Mouse (Mus musculus) liver, embryonic 12.5 days (tissue): Measurements from ENCODE around the gene Vmn1r91. TPM values are rescaled to one million over a fixed set of nuclear protein-coding genes. Genes with fewer than 3 reads are reported as not detected.
"Not testable (repeated sequence)": the region's sequence is repeated elsewhere in the genome, so short reads cannot be mapped to it uniquely, and the experiment has no call there.

ENCODE experiments used
- ATAC-seq: fragments of 200-750 bp; cut with Nextera tagmentation; 2 replicates; pipeline ENCODE4 v1.8.0; 2017; ENCODE audit warnings: moderate number of reproducible peaks, mild to moderate bottlenecking, moderate library complexity
- H3K27ac ChIP-seq: fragments of 300-500 bp; sonication (generic); 2 replicates; pipeline ENCODE4 v1.5.1; 2016; ENCODE audit warnings: mild to moderate bottlenecking
- H3K27me3 ChIP-seq: fragments of 300-500 bp; sonication (generic); replicated peaks from 2 replicates; pipeline ENCODE4 v1.6.1; 2016; ENCODE audit warnings: mild to moderate bottlenecking, moderate library complexity
- H3K36me3 ChIP-seq: fragments of 300-500 bp; sonication (generic); 2 replicates; pipeline ENCODE4 v1.6.1; 2016; ENCODE audit warnings: mild to moderate bottlenecking, moderate library complexity
- H3K4me1 ChIP-seq: fragments of 300-500 bp; sonication (generic); 2 replicates; pipeline ENCODE4 v1.6.1; 2016
- H3K4me2 ChIP-seq: fragments of 300-500 bp; sonication (generic); 2 replicates; pipeline ENCODE4 v1.6.1; 2016; ENCODE audit warnings: mild to moderate bottlenecking, moderate library complexity
- H3K4me3 ChIP-seq: fragments of 300-500 bp; sonication (generic); 2 replicates; pipeline ENCODE4 v1.5.1; 2016; ENCODE audit warnings: mild to moderate bottlenecking, moderate library complexity
- H3K9ac ChIP-seq: fragments of 300-500 bp; sonication (generic); 2 replicates; pipeline ENCODE4 v1.6.1; 2016; ENCODE audit warnings: mild to moderate bottlenecking, moderate library complexity
- H3K9me3 ChIP-seq: fragments of 300-500 bp; sonication (generic); replicated peaks from 2 replicates; pipeline ENCODE4 v1.6.1; 2016; ENCODE audit warnings: mild to moderate bottlenecking, moderate library complexity
- WGBS: fragments of 180-500 bp; shearing (Covaris S2); methylation state at CpG from one replicate; pipeline ENCODE4 v1.1.7; 2016; ENCODE audit not compliant: insufficient replicate concordance; 5-methylcytosine and 5-hydroxymethylcytosine counted together
- polyA plus RNA-seq: library from polyadenylated mRNA; unstranded; fragments of >200 nt; fragmentation: Nextera tagmentation; extraction: Ambion mirVana; gene quantifications from 2 replicates; pipeline ENCODE4 v1.2.1, GENCODE M21; 2016

The Vmn1r91 gene
- polyA plus RNA-seq, result not detected in 2 replicates

DNA sequence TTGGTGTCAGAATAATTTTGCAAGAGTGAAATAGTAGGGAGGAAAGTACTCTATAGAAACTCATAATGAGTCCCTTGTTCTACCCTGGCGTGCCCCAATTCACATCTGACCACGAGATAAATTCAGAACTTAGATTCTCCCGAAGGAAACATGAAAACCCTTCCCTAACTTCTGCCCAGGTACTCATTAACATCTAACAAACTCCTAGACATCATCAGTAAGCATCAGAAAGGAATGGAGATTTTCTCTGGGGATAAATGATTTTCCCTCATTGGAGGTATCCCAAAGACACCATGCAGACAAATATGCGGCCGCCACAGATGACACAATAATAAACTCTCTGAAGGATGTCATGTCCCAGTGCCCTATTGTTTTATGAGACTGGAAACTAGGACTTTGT, at the start of gene Vmn1r91:
Gene Vmn1r91 (plus strand): TSS at position 301 of the 400 bp plus-strand sequence.
- not testable (repeated sequence) for ATAC-seq, H3K27ac ChIP-seq, H3K9ac ChIP-seq, H3K27me3 ChIP-seq, H3K4me2 ChIP-seq, H3K4me1 ChIP-seq, H3K36me3 ChIP-seq, H3K9me3 ChIP-seq, H3K4me3 ChIP-seq
- 60% methylated on average over 5 of the region's 5 CpGs for WGBS

DNA sequence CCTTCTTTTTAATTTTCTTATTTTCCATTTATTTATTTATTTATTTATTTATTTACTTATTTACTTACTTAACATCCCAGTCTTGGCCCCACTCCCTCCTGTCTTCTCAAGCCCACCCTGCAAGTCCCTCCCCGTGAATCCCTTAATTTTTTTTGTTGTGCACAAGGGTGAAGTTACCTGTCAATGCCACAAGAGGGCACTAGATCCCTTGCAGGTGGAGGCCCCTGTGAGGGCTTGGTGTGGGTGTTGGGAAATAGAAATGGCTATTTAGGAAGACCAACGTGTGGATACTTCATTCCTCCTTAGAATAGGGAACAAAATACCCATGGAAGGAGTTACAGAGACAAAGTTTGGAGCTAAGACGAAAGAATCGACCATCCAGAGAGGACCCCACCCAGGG, 35.4 kb upstream of the Vmn1r91 start:
- not testable (repeated sequence) for H3K9me3 ChIP-seq, H3K4me3 ChIP-seq, ATAC-seq, H3K27ac ChIP-seq, H3K4me1 ChIP-seq, H3K9ac ChIP-seq, H3K4me2 ChIP-seq, H3K27me3 ChIP-seq, H3K36me3 ChIP-seq
- 50% methylated on average over 4 of the region's 4 CpGs for WGBS

DNA sequence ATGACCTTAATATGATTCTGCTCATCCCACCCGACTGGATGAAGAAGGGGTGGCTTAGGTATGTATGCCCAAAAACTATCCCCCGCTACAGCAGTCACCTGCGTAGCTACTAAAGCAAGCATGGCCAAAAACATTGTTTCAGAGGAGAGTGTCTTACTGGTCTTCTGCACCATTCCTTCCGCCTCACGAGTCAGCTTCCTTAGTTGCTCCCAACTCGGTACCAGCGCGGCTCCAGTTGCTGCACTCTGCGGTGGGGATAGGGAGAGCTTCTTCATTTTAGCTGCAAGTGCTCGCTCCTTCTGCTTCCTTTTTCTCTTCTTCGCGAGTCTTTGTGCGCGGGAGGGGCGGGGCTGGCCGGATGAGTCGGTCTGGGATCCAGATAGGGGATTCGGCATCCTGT, 21.4 kb upstream of the Vmn1r91 start:
- WGBS, result 51% methylated on average over 18 of the region's 18 CpGs
- not testable (repeated sequence) for H3K9ac ChIP-seq, H3K4me3 ChIP-seq, H3K4me2 ChIP-seq, H3K4me1 ChIP-seq, H3K36me3 ChIP-seq, ATAC-seq, H3K9me3 ChIP-seq, H3K27me3 ChIP-seq, H3K27ac ChIP-seq

DNA sequence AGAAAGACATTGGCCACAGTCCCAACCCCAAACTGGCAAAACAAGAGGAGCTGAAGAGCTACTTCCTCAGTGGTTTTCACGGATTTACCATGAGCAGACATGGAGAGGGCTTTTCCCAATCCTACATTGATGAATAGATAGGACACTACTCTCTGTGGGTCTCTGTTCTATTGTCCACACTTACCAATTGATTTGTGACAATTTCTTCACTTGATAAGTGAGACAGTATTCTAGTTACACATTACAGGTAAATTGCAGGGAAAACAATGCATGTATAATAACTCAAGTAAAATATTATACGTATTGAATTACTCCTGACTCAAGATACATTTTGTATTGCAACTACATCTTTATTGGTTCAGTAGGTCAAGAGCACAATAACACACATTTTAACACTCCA, 23.0 kb downstream of the Vmn1r91 start, which contains the start of gene Gm16442:
Gene Gm16442 (minus strand): TSS at position 101 of the 400 bp plus-strand sequence.
- not testable (repeated sequence) for H3K9ac ChIP-seq, H3K27ac ChIP-seq, H3K9me3 ChIP-seq, H3K36me3 ChIP-seq, H3K4me1 ChIP-seq, H3K27me3 ChIP-seq, H3K4me3 ChIP-seq, H3K4me2 ChIP-seq, ATAC-seq
- WGBS, result no CpG with 5 or more reads among the region's 2 CpGs

DNA sequence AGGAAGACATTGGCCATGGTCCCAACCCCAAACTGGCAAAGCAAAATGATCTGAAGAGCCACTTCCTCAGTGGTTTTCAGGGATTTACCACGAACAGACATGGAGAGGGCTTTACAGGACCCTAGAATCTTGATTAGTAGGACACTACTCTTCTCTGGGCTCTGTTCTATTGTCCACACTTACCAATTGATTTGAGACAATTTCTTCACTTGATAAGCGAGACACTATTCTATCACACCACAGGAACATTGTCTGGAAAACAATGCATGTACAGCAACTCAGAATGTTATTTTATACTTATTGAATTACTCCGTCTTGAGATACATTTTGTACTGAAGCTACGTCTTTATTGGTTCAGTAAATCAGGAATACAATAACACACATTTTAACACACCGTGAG, 39.5 kb downstream of the Vmn1r91 start, which contains the start of gene Vmn1r93:
Gene Vmn1r93 (minus strand): TSS at position 101 of the 400 bp plus-strand sequence.
- not testable (repeated sequence) for H3K4me3 ChIP-seq, H3K27me3 ChIP-seq, H3K9ac ChIP-seq, H3K4me1 ChIP-seq, H3K36me3 ChIP-seq, H3K27ac ChIP-seq, H3K4me2 ChIP-seq, H3K9me3 ChIP-seq, ATAC-seq
- WGBS, result no CpG with 5 or more reads among the region's 5 CpGs

Other genes with a start within 250 kb of the Vmn1r91 start
- gene Gm19345, start 247.7 kb upstream of the Vmn1r91 start, polyA plus RNA-seq, result not detected in 2 replicates
- gene Ceacam16, start 238.4 kb upstream of the Vmn1r91 start, polyA plus RNA-seq, result not detected in 2 replicates
- not detected in 2 replicates for gene Ceacam19, start 211.7 kb upstream of the Vmn1r91 start, polyA plus RNA-seq
- 3.6 and 3.9 TPM in 2 replicates for gene Pvr, start 178.5 kb upstream of the Vmn1r91 start, polyA plus RNA-seq
- 0.26 and 0.30 TPM in 2 replicates for gene Igsf23, start 148.9 kb upstream of the Vmn1r91 start, polyA plus RNA-seq
- not detected in 2 replicates for gene Ceacam20, start 134.3 kb upstream of the Vmn1r91 start, polyA plus RNA-seq
- gene Nlrp9b, start 108.2 kb upstream of the Vmn1r91 start, polyA plus RNA-seq, result not detected in 2 replicates
- gene Gm16442, start 22.9 kb downstream of the Vmn1r91 start, polyA plus RNA-seq, result not detected in 2 replicates
- not detected in 2 replicates for gene Vmn1r93, start 39.4 kb downstream of the Vmn1r91 start, polyA plus RNA-seq
- not detected in 2 replicates for gene Vmn1r94, start 68.7 kb downstream of the Vmn1r91 start, polyA plus RNA-seq
- gene Vmn1r95, start 94.0 kb downstream of the Vmn1r91 start, polyA plus RNA-seq, result not detected in 2 replicates
- not detected in 2 replicates for gene Gm6164, start 105.9 kb downstream of the Vmn1r91 start, polyA plus RNA-seq
- gene Gm4498, start 134.1 kb downstream of the Vmn1r91 start, polyA plus RNA-seq, result not detected in 2 replicates
- not detected in 2 replicates for gene Gm5890, start 163.2 kb downstream of the Vmn1r91 start, polyA plus RNA-seq
- not detected in 2 replicates for gene Gm4133, start 234.4 kb downstream of the Vmn1r91 start, polyA plus RNA-seq